Mouse (Mus musculus) naive thymus-derived CD4-positive, alpha-beta T cell, adult 2 months (primary cell): ENCODE results near the gene Pgrmc1.
"Not testable (repeated sequence)": the region's sequence is repeated elsewhere in the genome, so short reads cannot be mapped to it uniquely, and the experiment has no call there.

Experiments used
- DNase-seq: peaks from one replicate; pipeline ENCODE4 v3.0.0-alpha.2; 2011; ENCODE audit warnings: low read depth

Gene Pgrmc1

GRCm38 (mm10) chrX:36597707-36598389 is at the start of gene Pgrmc1:
TSS of gene Pgrmc1 (plus strand) at chrX:36598206.
- DNase-seq, result peak; percentile 91

GRCm38 (mm10) chrX:36548798-36549197 is 49.2 kb upstream of the Pgrmc1 start:
- DNase-seq, result no peak

GRCm38 (mm10) chrX:36550906-36551305 is 47.1 kb upstream of the Pgrmc1 start:
- peak; percentile 24 for DNase-seq

- no peak for DNase-seq
These were observed 46.7 kb upstream of the Pgrmc1 start for GRCm38 (mm10) chrX:36551351-36551750.

- peak; percentile 8 for DNase-seq
These were observed 45.9 kb upstream of the Pgrmc1 start for GRCm38 (mm10) chrX:36552055-36552587.

GRCm38 (mm10) chrX:36552715-36553114 is 45.3 kb upstream of the Pgrmc1 start:
- no peak for DNase-seq

- not testable (repeated sequence) for DNase-seq
These were observed 42.8 kb upstream of the Pgrmc1 start for GRCm38 (mm10) chrX:36555196-36555595.

GRCm38 (mm10) chrX:36560170-36560569 is 37.8 kb upstream of the Pgrmc1 start:
- DNase-seq, result no peak

GRCm38 (mm10) chrX:36561650-36562049 is 36.4 kb upstream of the Pgrmc1 start:
- DNase-seq, result peak; percentile 78

- DNase-seq, result no peak
These were observed 35.9 kb upstream of the Pgrmc1 start for GRCm38 (mm10) chrX:36562079-36562478.

- no peak for DNase-seq
These were observed 11.2 kb upstream of the Pgrmc1 start for GRCm38 (mm10) chrX:36586629-36587303.

- DNase-seq, result peak; percentile 46
These were observed 10.4 kb upstream of the Pgrmc1 start for GRCm38 (mm10) chrX:36587304-36588209.

GRCm38 (mm10) chrX:36590266-36590665 is 7.7 kb upstream of the Pgrmc1 start:
- no peak for DNase-seq

- no peak for DNase-seq
These were observed 6.9 kb upstream of the Pgrmc1 start for GRCm38 (mm10) chrX:36591120-36591519.

GRCm38 (mm10) chrX:36591539-36591938 is 6.5 kb upstream of the Pgrmc1 start:
- DNase-seq, result no peak

GRCm38 (mm10) chrX:36595247-36595646 is 2.8 kb upstream of the Pgrmc1 start:
- no peak for DNase-seq

- not testable (repeated sequence) for DNase-seq
These were observed 1.4 kb upstream of the Pgrmc1 start for GRCm38 (mm10) chrX:36596483-36597120.

- DNase-seq, result no peak
These were observed 394 bp downstream of the Pgrmc1 start for GRCm38 (mm10) chrX:36598390-36598810.

GRCm38 (mm10) chrX:36598861-36599344 is 897 bp downstream of the Pgrmc1 start:
- peak; percentile 33 for DNase-seq

GRCm38 (mm10) chrX:36599656-36600055 is 1.6 kb downstream of the Pgrmc1 start:
- DNase-seq, result no peak

- DNase-seq, result no peak
These were observed 2.1 kb downstream of the Pgrmc1 start for GRCm38 (mm10) chrX:36600066-36600465.

- DNase-seq, result no peak
These were observed 4.9 kb downstream of the Pgrmc1 start for GRCm38 (mm10) chrX:36602926-36603325.
